Mouse (Mus musculus) gastrocnemius, postnatal 14 days (tissue): ENCODE measurements around the gene Meox2. TPM values are rescaled to one million over a fixed set of nuclear protein-coding genes. Genes with fewer than 3 reads are reported as not detected.

Source experiments
- total RNA-seq, 2 experiments: library from RNA; stranded (reverse); gene quantifications; 2 replicates each; pipeline ENCODE4 v1.2.3; 2021

Gene Meox2
- total RNA-seq, 2 experiments from 2014 or later, result 21.3 to 29.0 TPM

Other genes with a start within 250 kb of the Meox2 start
- 1 to 10 TPM; 1.6 to 2.5 TPM for gene Agmo, start 133.1 kb downstream of the Meox2 start, total RNA-seq